Mouse (Mus musculus) megakaryocyte, embryonic 14.5 days (primary cell): ENCODE results near the gene Inafm2.

Experiments used
- FLI1 ChIP-seq: IDR thresholded peaks from 2 replicates; pipeline ENCODE4 v1.6.1; 2012; ENCODE audit warnings: low read length, inconsistent platforms, mixed read lengths
- GATA1 ChIP-seq: IDR thresholded peaks from 3 replicates; pipeline ENCODE4 v1.6.1; 2012; ENCODE audit warnings: mixed read lengths, low read length, inconsistent platforms, borderline replicate concordance

DNA sequence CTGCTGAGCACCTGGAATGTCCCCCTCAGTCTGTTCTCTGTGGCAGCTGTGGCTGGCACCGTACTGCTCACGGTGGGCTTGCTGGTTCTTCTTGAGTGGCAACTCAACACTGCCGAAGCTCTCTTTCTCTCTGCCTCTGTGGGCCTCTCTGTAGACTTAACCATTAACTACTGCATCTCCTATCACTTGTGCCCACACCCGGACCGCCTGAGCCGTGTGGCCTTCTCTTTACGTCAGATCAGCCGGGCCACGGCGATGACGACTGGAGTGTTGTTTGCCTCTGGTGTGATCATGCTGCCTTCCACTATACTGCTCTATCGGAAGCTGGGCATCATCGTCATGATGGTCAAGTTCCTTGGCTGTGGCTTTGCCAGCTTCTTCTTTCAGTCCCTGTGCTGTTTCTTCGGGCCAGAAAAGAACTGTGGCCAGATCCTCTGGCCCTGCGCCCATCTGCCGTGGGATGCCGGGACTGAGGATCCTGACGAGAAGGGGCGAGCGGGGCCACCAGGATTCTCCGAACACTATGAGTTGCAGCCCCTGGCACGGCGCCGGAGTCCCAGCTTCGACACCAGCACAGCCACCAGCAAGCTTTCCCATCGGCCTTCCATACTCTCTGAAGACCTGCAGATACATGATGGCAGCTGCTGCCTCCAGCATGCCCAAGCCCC, 46.2 kb downstream of the Inafm2 start:
- TF ChIP-seq GATA1 (no peak), FLI1 (no peak)
